Mouse (Mus musculus) thymus, adult 2 months (tissue): ENCODE measurements around the gene Ntn1.

Source experiments
- CTCF ChIP-seq: fragments of 200-500 bp; IDR thresholded peaks from 2 replicates; pipeline ENCODE4 v1.5.1; 2012; ENCODE audit warnings: mild to moderate bottlenecking, control low read depth, low read length, moderate library complexity, borderline replicate concordance; ENCODE audit not compliant: control insufficient read depth, poor library complexity, insufficient read depth; ENCODE audit errors: extremely low read depth
- POLR2A ChIP-seq: fragments of 200-500 bp; IDR thresholded peaks from 2 replicates; pipeline ENCODE4 v1.6.1; 2012; ENCODE audit warnings: mild to moderate bottlenecking, low read length, control low read depth, moderate library complexity; ENCODE audit not compliant: control insufficient read depth, poor library complexity, insufficient read depth; ENCODE audit errors: extremely low read depth

- TF ChIP-seq CTCF (no peak), POLR2A (no peak)
These were observed 16.5 kb downstream of the Ntn1 start for GRCm38 (mm10) chr11:68384131-68384530.
